Mouse (Mus musculus) testis, adult 2 months (tissue): ENCODE measurements around the gene Mylpf.

ENCODE experiments used
- CTCF ChIP-seq: fragments of 200-500 bp; IDR thresholded peaks from 2 replicates; pipeline ENCODE4 v1.5.1; 2012; ENCODE audit warnings: low read depth, mild to moderate bottlenecking, inconsistent platforms, low read length, moderate library complexity; ENCODE audit not compliant: control insufficient read depth, insufficient read depth, insufficient replicate concordance
- POLR2A ChIP-seq: fragments of 200-500 bp; IDR thresholded peaks from 2 replicates; pipeline ENCODE4 v1.6.1; 2012; ENCODE audit warnings: low read depth, mild to moderate bottlenecking, inconsistent platforms, low read length, moderate library complexity; ENCODE audit not compliant: control insufficient read depth

GRCm38 (mm10) chr7:127185601-127186000 is 23.1 kb upstream of the Mylpf start:
- TF ChIP-seq CTCF (no peak), POLR2A (no peak)
